Mouse (Mus musculus) liver, embryonic 14.5 days (tissue): ENCODE measurements around the gene Sash1. TPM values are rescaled to one million over a fixed set of nuclear protein-coding genes. Genes with fewer than 3 reads are reported as not detected.

Experiments
- ATAC-seq: fragments of 200-750 bp; cut with Nextera tagmentation; 2 replicates; pipeline ENCODE4 v1.8.0; 2017; ENCODE audit warnings: moderate number of reproducible peaks, mild to moderate bottlenecking, moderate library complexity; ENCODE audit not compliant: insufficient read depth
- DNase-seq, 3 experiments: peaks; one replicate each; pipeline ENCODE4 v3.0.0-alpha.2; 2012 to 2013; ENCODE audit warnings: low read depth in 3 of 3, low spot score in 3 of 3
- H3K27ac ChIP-seq: fragments of 300-500 bp; sonication (generic); 2 replicates; pipeline ENCODE4 v1.5.1; 2014; ENCODE audit warnings: moderate library complexity, mild to moderate bottlenecking, control low read depth, inconsistent platforms
- H3K27me3 ChIP-seq: fragments of 300-500 bp; sonication (generic); 2 replicates; pipeline ENCODE4 v1.6.1; 2014; ENCODE audit warnings: mild to moderate bottlenecking, low read length, moderate library complexity; ENCODE audit not compliant: control insufficient read depth, insufficient read depth
- H3K36me3 ChIP-seq: fragments of 300-500 bp; sonication (generic); replicated peaks from 2 replicates; pipeline ENCODE4 v1.6.1; 2014; ENCODE audit warnings: low read depth; ENCODE audit not compliant: control insufficient read depth, insufficient read depth
- H3K4me1 ChIP-seq, 2 experiments: fragments of 200-500 bp in 1 of 2; fragments of 300-500 bp in 1 of 2; sonication (generic) in 1 of 2; replicated peaks; 2 replicates each; pipeline ENCODE4 v1.6.1; 2012 to 2014; ENCODE audit warnings: antibody characterized with exemption in 1 of 2, inconsistent platforms in 1 of 2, low read length in 1 of 2; ENCODE audit not compliant: control insufficient read depth in 2 of 2, insufficient read depth in 2 of 2
- H3K4me2 ChIP-seq: fragments of 300-500 bp; sonication (generic); 2 replicates; pipeline ENCODE4 v1.6.1; 2014; ENCODE audit warnings: low read depth, mild to moderate bottlenecking, control low read depth, moderate library complexity
- H3K4me3 ChIP-seq, 2 experiments: fragments of 200-500 bp in 1 of 2; fragments of 300-500 bp in 1 of 2; sonication (generic) in 1 of 2; 2 replicates each; pipeline ENCODE4 v1.5.1; 2012 to 2014; ENCODE audit warnings: low read depth in 2 of 2, low read length in 2 of 2, mild to moderate bottlenecking in 2 of 2, control low read depth in 1 of 2, inconsistent platforms in 1 of 2, moderate library complexity in 1 of 2; ENCODE audit not compliant: insufficient read depth in 1 of 2
- H3K9ac ChIP-seq: fragments of 300-500 bp; sonication (generic); replicated peaks from 2 replicates; pipeline ENCODE4 v1.6.1; 2014; ENCODE audit warnings: mild to moderate bottlenecking, control low read depth, moderate library complexity
- H3K9me3 ChIP-seq: fragments of 300-500 bp; sonication (generic); 2 replicates; pipeline ENCODE4 v1.6.1; 2016; ENCODE audit warnings: low read length, mixed read lengths; ENCODE audit not compliant: control insufficient read depth
- CTCF ChIP-seq: IDR thresholded peaks from 2 replicates; pipeline ENCODE4 v1.5.1; 2016; ENCODE audit warnings: antibody characterized with exemption, low read depth, control low read depth
- EP300 ChIP-seq: IDR thresholded peaks from 2 replicates; pipeline ENCODE4 v1.6.1; 2016; ENCODE audit warnings: antibody characterized with exemption, low read depth
- WGBS: fragments of 180-500 bp; shearing (Covaris S2); extraction: QIAGEN DNeasy Blood & Tissue Kit; methylation state at CpG from one replicate; pipeline ENCODE4 v1.1.7; 2014; ENCODE audit not compliant: insufficient replicate concordance; 5-methylcytosine and 5-hydroxymethylcytosine counted together
- polyA plus RNA-seq, 2 experiments: library from polyadenylated mRNA; depleted of rRNA in 1 of 2; stranded (reverse) in 1 of 2; unstranded in 1 of 2; fragments of >200 nt; fragmentation: Nextera tagmentation in 1 of 2; extraction: Ambion mirVana in 1 of 2; gene quantifications; 2 replicates each; pipeline versions ENCODE4 v1.2.1 to v1.2.3; 2012 to 2014

Gene Sash1
- polyA plus RNA-seq, 2 experiments: 0.32 to 1.4 TPM

- TF ChIP-seq CTCF (no peak), EP300 (no peak)
- Histone ChIP-seq H3K9ac (no peak overlapping the region), H3K4me2 (no peak overlapping the region), H3K27me3 (no peaks in the 10 kb centered on the region), H3K4me1 (peaks cover 0 to 9% of the 10 kb centered on the region in 2 experiments; a peak in 2 of 4 replicates), H3K4me3 (no peak overlapping the region), H3K36me3 (no peaks in the 10 kb centered on the region), H3K27ac (no peak overlapping the region), H3K9me3 (no peaks in the 10 kb centered on the region)
- no peak for ATAC-seq
- 65% methylated on average over 4 of the region's 4 CpGs for WGBS
- DNase-seq: no peak
Measured at GRCm38 (mm10) chr10:8772464-8773209, 113.2 kb downstream of the Sash1 start.

GRCm38 (mm10) chr10:8770931-8771653, 114.8 kb downstream of the Sash1 start:
- Histone ChIP-seq H3K27me3 (no peaks in the 10 kb centered on the region), H3K4me3 (no peak overlapping the region), H3K9me3 (no peaks in the 10 kb centered on the region), H3K36me3 (no peaks in the 10 kb centered on the region), H3K9ac (no peak overlapping the region), H3K4me2 (no peak overlapping the region), H3K4me1 (peaks cover 0 to 7% of the 10 kb centered on the region in 2 experiments; a peak in 2 of 4 replicates), H3K27ac (no peak overlapping the region)
- TF ChIP-seq EP300 (no peak), CTCF (no peak)
- ATAC-seq: no peak
- 76% methylated on average over 12 of the region's 12 CpGs for WGBS
- DNase-seq: no peak

GRCm38 (mm10) chr10:8768654-8769053, 117.2 kb downstream of the Sash1 start:
- no peak for TF ChIP-seq EP300
- no peak for DNase-seq
- no peak overlapping the region for H3K4me3 ChIP-seq

GRCm38 (mm10) chr10:8767381-8767780, 118.5 kb downstream of the Sash1 start:
- no peak for TF ChIP-seq CTCF
- no peak for TF ChIP-seq EP300
- ATAC-seq (no peak), DNase-seq (no peak)
- Histone ChIP-seq H3K4me3 (no peak overlapping the region), H3K27ac (no peak overlapping the region), H3K4me2 (no peak overlapping the region), H3K27me3 (no peaks in the 10 kb centered on the region), H3K9me3 (no peaks in the 10 kb centered on the region), H3K9ac (no peak overlapping the region), H3K36me3 (no peaks in the 10 kb centered on the region), H3K4me1 (peaks cover 0 to 2% of the 10 kb centered on the region in 2 experiments; a peak in 1 of 4 replicates)
- 70% methylated on average over 5 of the region's 5 CpGs for WGBS

More at GRCm38 (mm10) chr10:8768654-8769053, 117.2 kb downstream of the Sash1 start:
- H3K9ac ChIP-seq: no peak overlapping the region
- H3K27ac ChIP-seq: no peak overlapping the region
- H3K9me3 ChIP-seq: no peaks in the 10 kb centered on the region
- no peak overlapping the region for H3K4me2 ChIP-seq
- no peaks in the 10 kb centered on the region for H3K36me3 ChIP-seq
- peaks cover 0 to 7% of the 10 kb centered on the region in 2 experiments; a peak in 2 of 4 replicates for H3K4me1 ChIP-seq
- no peaks in the 10 kb centered on the region for H3K27me3 ChIP-seq
- 64% methylated on average over 8 of the region's 8 CpGs for WGBS
- ATAC-seq: no peak

GRCm38 (mm10) chr10:8765922-8766522, 119.8 kb downstream of the Sash1 start:
- no peak overlapping the region for H3K27ac ChIP-seq
- no peak for ATAC-seq
- no peak overlapping the region for H3K4me3 ChIP-seq
- no peak for DNase-seq
- TF ChIP-seq EP300 (no peak), CTCF (peak; percentile 41; the same call in 1 of the 2 replicates)
- H3K9ac ChIP-seq: no peak overlapping the region
- no peak overlapping the region for H3K4me2 ChIP-seq
- H3K9me3 ChIP-seq: no peaks in the 10 kb centered on the region
- H3K27me3 ChIP-seq: no peaks in the 10 kb centered on the region
- no peaks in the 10 kb centered on the region for H3K36me3 ChIP-seq
- WGBS: 48% methylated on average over 10 of the region's 10 CpGs
- H3K4me1 ChIP-seq: no peaks in the 10 kb centered on the region
